Mouse (Mus musculus) retina, adult 2 months (tissue): ENCODE measurements around the gene Tenm1.

Experiments
- DNase-seq: peaks from one replicate; pipeline ENCODE4 v3.0.0-alpha.2; 2012; ENCODE audit warnings: low read depth, low spot score

Tenm1 gene

GRCm38 (mm10) chrX:42781566-42781965 lies 647.4 kb downstream of the Tenm1 start:
- DNase-seq, result no peak

- DNase-seq, result no peak
Measured at GRCm38 (mm10) chrX:42718078-42718785, 710.7 kb downstream of the Tenm1 start.

GRCm38 (mm10) chrX:42700291-42700690 lies 728.6 kb downstream of the Tenm1 start:
- no peak for DNase-seq

GRCm38 (mm10) chrX:42647131-42647530 lies 781.8 kb downstream of the Tenm1 start:
- no peak for DNase-seq

GRCm38 (mm10) chrX:42580521-42580920 lies 848.4 kb downstream of the Tenm1 start:
- no peak for DNase-seq

- DNase-seq, result no peak
Measured at GRCm38 (mm10) chrX:42558683-42559082, 870.2 kb downstream of the Tenm1 start.

- DNase-seq, result peak; percentile 26
Measured at GRCm38 (mm10) chrX:42557284-42557683, 871.6 kb downstream of the Tenm1 start.

- DNase-seq, result no peak
Measured at GRCm38 (mm10) chrX:42548513-42548912, 880.4 kb downstream of the Tenm1 start.

- DNase-seq, result no peak
Measured at GRCm38 (mm10) chrX:42545076-42545475, 883.9 kb downstream of the Tenm1 start.

GRCm38 (mm10) chrX:42540756-42541053 lies 888.2 kb downstream of the Tenm1 start:
- DNase-seq, result peak; percentile 54

- DNase-seq, result no peak
Measured at GRCm38 (mm10) chrX:42540030-42540755, 888.7 kb downstream of the Tenm1 start.

GRCm38 (mm10) chrX:42530703-42531102 lies 898.2 kb downstream of the Tenm1 start:
- no peak for DNase-seq

GRCm38 (mm10) chrX:42522868-42523267 lies 906.1 kb downstream of the Tenm1 start:
- no peak for DNase-seq

- no peak for DNase-seq
Measured at GRCm38 (mm10) chrX:42512567-42512966, 916.4 kb downstream of the Tenm1 start.

GRCm38 (mm10) chrX:42511105-42511504 lies 917.8 kb downstream of the Tenm1 start:
- DNase-seq, result no peak

- no peak for DNase-seq
Measured at GRCm38 (mm10) chrX:42502291-42503043, 926.5 kb downstream of the Tenm1 start, which contains the start of gene Sh2d1a. TSS of gene Sh2d1a (plus strand) at chrX:42502453.

- DNase-seq, result no peak
Measured at GRCm38 (mm10) chrX:42500538-42500937, 928.4 kb downstream of the Tenm1 start.

GRCm38 (mm10) chrX:42490336-42490735 lies 938.6 kb downstream of the Tenm1 start:
- no peak for DNase-seq

- DNase-seq, result no peak
Measured at GRCm38 (mm10) chrX:42489446-42489845, 939.5 kb downstream of the Tenm1 start, which contains the start of gene Tex13c2. TSS of gene Tex13c2 (plus strand) at chrX:42489691.
